Mouse (Mus musculus) left cerebral cortex, adult 2 months (tissue): ENCODE results near the gene Oprd1. TPM values are rescaled to one million over a fixed set of nuclear protein-coding genes. Genes with fewer than 3 reads are reported as not detected.

Experiments
- DNase-seq, 2 experiments: peaks; one replicate each; pipeline ENCODE4 v3.0.0; 2021 to 2022; ENCODE audit warnings: low spot score in 2 of 2, mixed read lengths in 1 of 2; ENCODE audit errors: extremely low spot score in 1 of 2
- H3K27ac ChIP-seq: fragments of 200-600 bp; 2 replicates; pipeline ENCODE4 v1.8.1; 2022
- H3K4me3 ChIP-seq: fragments of 200-600 bp; 2 replicates; pipeline ENCODE4 v1.8.1; 2022
- CTCF ChIP-seq: fragments of 200-600 bp; IDR thresholded peaks from 2 replicates; pipeline ENCODE4 v1.8.1; 2022; ENCODE audit warnings: antibody characterized with exemption, mild to moderate bottlenecking, moderate library complexity
- intact Hi-C: fragments of 180-260 bp; cut with DNase I; formaldehyde crosslinking; loops from one replicate; pipeline ENCODE4 v1.15.1; 2025
- total RNA-seq, 2 experiments: library from RNA; stranded (reverse); gene quantifications; 2 replicates each; pipeline ENCODE4 v1.2.3; 2021

The Oprd1 gene
- total RNA-seq, 2 experiments from 2014 or later: 17.9 to 21.1 TPM

GRCm38 (mm10) chr4:132101152-132101551 lies 43.1 kb downstream of the Oprd1 start:
- peak; percentile 60 for TF ChIP-seq CTCF
- intact Hi-C loops: no loop called here
- DNase-seq: no peak

GRCm38 (mm10) chr4:132099548-132099947 lies 44.7 kb downstream of the Oprd1 start:
- Histone ChIP-seq H3K4me3 (no peak overlapping the region), H3K27ac (no peak overlapping the region)
- intact Hi-C loops: loop anchor here (10.0 kb wide), 1 partner anchor 245 kb away; no protein-coding TSS in a partner anchor
- DNase-seq: no peak
- no peak for TF ChIP-seq CTCF

More at GRCm38 (mm10) chr4:132101152-132101551, 43.1 kb downstream of the Oprd1 start:
- Histone ChIP-seq H3K27ac (no peak overlapping the region), H3K4me3 (no peak overlapping the region)

- Histone ChIP-seq H3K27ac (no peak overlapping the region), H3K4me3 (no peak overlapping the region)
- DNase-seq: no peak
- intact Hi-C loops: loop anchor here (10.0 kb wide), 1 partner anchor 250 kb away; no protein-coding TSS in a partner anchor
- no peak for TF ChIP-seq CTCF
Measured at GRCm38 (mm10) chr4:132095043-132095442, 49.2 kb downstream of the Oprd1 start.

- Histone ChIP-seq H3K27ac (no peak overlapping the region), H3K4me3 (no peak overlapping the region)
- intact Hi-C loops: loop anchor here (10.0 kb wide), 1 partner anchor 251 kb away; no protein-coding TSS in a partner anchor
- no peak for DNase-seq
- no peak for TF ChIP-seq CTCF
Measured at GRCm38 (mm10) chr4:132093928-132094327, 50.4 kb downstream of the Oprd1 start.

GRCm38 (mm10) chr4:132093136-132093535 lies 51.1 kb downstream of the Oprd1 start:
- intact Hi-C loops: loop anchor here (10.0 kb wide), 1 partner anchor 252 kb away; no protein-coding TSS in a partner anchor
- DNase-seq: no peak
- no peak for TF ChIP-seq CTCF
- Histone ChIP-seq H3K27ac (no peak overlapping the region), H3K4me3 (no peak overlapping the region)

- no peak overlapping the region for H3K27ac ChIP-seq
- peak; percentile 89 for TF ChIP-seq CTCF
- peak; percentile 50 to 68 for DNase-seq
- intact Hi-C loops: loop anchor here (1.0 kb wide), 1 partner anchor 89 kb away; no protein-coding TSS in a partner anchor
- H3K4me3 ChIP-seq: no peak overlapping the region
Measured at GRCm38 (mm10) chr4:132088921-132089320, 55.4 kb downstream of the Oprd1 start.

- intact Hi-C loops: no loop called here
- Histone ChIP-seq H3K27ac (no peak overlapping the region), H3K4me3 (no peak overlapping the region)
- DNase-seq: no peak
- TF ChIP-seq CTCF: no peak
Measured at GRCm38 (mm10) chr4:132085114-132085513, 59.2 kb downstream of the Oprd1 start.

- Histone ChIP-seq H3K4me3 (no peak overlapping the region), H3K27ac (no peak overlapping the region)
- no peak for DNase-seq
- intact Hi-C loops: no loop called here
- TF ChIP-seq CTCF: no peak
Measured at GRCm38 (mm10) chr4:132080492-132080983, 63.7 kb downstream of the Oprd1 start.

GRCm38 (mm10) chr4:132079555-132080275 lies 64.6 kb downstream of the Oprd1 start:
- H3K4me3 ChIP-seq: no peak overlapping the region
- TF ChIP-seq CTCF: peak; percentile 85
- intact Hi-C loops: loop anchor here (1.0 to 5.0 kb wide), 3 partner anchors 42 to 219 kb away; no protein-coding TSS in a partner anchor
- H3K27ac ChIP-seq: no peak overlapping the region
- DNase-seq: peak; percentile 60 to 67

GRCm38 (mm10) chr4:132078296-132078714 lies 66.0 kb downstream of the Oprd1 start:
- TF ChIP-seq CTCF: no peak
- DNase-seq: no peak
- Histone ChIP-seq H3K27ac (peak overlapping the region; percentile 8; the same call in 1 of the 2 replicates), H3K4me3 (no peak overlapping the region)
- intact Hi-C loops: loop anchor here (5.0 kb wide), 1 partner anchor 41 kb away; no protein-coding TSS in a partner anchor

GRCm38 (mm10) chr4:132077445-132077844 lies 66.8 kb downstream of the Oprd1 start:
- no peak for DNase-seq
- Histone ChIP-seq H3K4me3 (no peak overlapping the region), H3K27ac (peak overlapping the region; percentile 50; the same call in 1 of the 2 replicates)
- intact Hi-C loops: loop anchor here (2.0 to 5.0 kb wide), 2 partner anchors 40 to 161 kb away; no protein-coding TSS in a partner anchor
- no peak for TF ChIP-seq CTCF
